Mouse (Mus musculus): ENCODE measurements at regions not wholly inside any gene's neighbourhood (a gene's known extent, or its start where the extent isn't known, plus 50 kb on each side); places are given as distances from the start of the nearest gene placed in this dataset.
A peak's percentile ranks its signal among the peaks of the same experiment; 100 is the strongest.

GRCm38 (mm10) chr4:131372517-131372916 lies 428.3 kb downstream of the Matn1 start:
- WGBS: 88% methylated on average over 16 of the region's 16 CpGs
- H3K27me3 ChIP-seq (ENCODE audit: insufficient read depth, low read length): no peaks in the 10 kb centered on the region; the same call in 1 of the 2 replicates
- H3K36me3 ChIP-seq (ENCODE audit: insufficient read depth): no peaks in the 10 kb centered on the region
- no peak overlapping the region for H3K4me2 ChIP-seq (ENCODE audit: low read depth)
- ATAC-seq: no peak
- no peak for DNase-seq
- H3K9me3 ChIP-seq (ENCODE audit: low read length): no peaks in the 10 kb centered on the region
- H3K4me1 ChIP-seq (ENCODE audit: insufficient read depth): no peaks in the 10 kb centered on the region
- H3K9ac ChIP-seq: no peak overlapping the region
- no peak overlapping the region for H3K27ac ChIP-seq (ENCODE audit: low read depth, low read length)
- no peak for TF ChIP-seq CTCF (IDR thresholded peaks at IDR 0.05; ENCODE audit: low read depth)
- H3K4me3 ChIP-seq (ENCODE audit: low read depth, low read length): no peak overlapping the region

DNA sequence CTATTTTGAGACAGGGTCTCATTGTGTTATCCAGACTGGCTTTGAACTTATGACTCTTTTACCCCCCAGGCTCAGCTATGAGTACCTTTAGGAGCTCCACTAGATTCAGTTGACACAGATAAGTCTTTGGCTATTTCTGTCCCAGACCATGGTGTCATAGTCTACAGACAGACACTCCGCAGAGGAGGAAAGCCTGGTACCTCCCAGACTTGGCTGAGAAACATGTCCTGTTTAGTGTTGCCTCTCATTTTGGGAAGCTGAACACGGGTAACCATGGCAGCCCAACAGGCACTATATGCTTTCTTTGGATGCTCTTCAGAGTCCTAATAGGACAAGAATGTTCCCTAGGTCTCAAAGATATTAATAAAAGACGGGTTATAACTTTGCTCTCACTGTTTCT lies 429.0 kb downstream of the Matn1 start:
- TF ChIP-seq CTCF (IDR thresholded peaks at IDR 0.05; ENCODE audit: low read depth): no peak
- no peak overlapping the region for H3K9ac ChIP-seq
- H3K27me3 ChIP-seq (ENCODE audit: insufficient read depth, low read length): no peaks in the 10 kb centered on the region; the same call in 1 of the 2 replicates
- H3K4me3 ChIP-seq (ENCODE audit: low read depth, low read length): no peak overlapping the region
- no peak overlapping the region for H3K4me2 ChIP-seq (ENCODE audit: low read depth)
- H3K4me1 ChIP-seq (ENCODE audit: insufficient read depth): no peaks in the 10 kb centered on the region
- DNase-seq: no peak
- H3K27ac ChIP-seq (ENCODE audit: low read depth, low read length): no peak overlapping the region
- H3K36me3 ChIP-seq (ENCODE audit: insufficient read depth): no peaks in the 10 kb centered on the region
- H3K9me3 ChIP-seq (ENCODE audit: low read length): no peaks in the 10 kb centered on the region
- WGBS: 77% methylated on average over 3 of the region's 3 CpGs
- no peak for ATAC-seq

DNA sequence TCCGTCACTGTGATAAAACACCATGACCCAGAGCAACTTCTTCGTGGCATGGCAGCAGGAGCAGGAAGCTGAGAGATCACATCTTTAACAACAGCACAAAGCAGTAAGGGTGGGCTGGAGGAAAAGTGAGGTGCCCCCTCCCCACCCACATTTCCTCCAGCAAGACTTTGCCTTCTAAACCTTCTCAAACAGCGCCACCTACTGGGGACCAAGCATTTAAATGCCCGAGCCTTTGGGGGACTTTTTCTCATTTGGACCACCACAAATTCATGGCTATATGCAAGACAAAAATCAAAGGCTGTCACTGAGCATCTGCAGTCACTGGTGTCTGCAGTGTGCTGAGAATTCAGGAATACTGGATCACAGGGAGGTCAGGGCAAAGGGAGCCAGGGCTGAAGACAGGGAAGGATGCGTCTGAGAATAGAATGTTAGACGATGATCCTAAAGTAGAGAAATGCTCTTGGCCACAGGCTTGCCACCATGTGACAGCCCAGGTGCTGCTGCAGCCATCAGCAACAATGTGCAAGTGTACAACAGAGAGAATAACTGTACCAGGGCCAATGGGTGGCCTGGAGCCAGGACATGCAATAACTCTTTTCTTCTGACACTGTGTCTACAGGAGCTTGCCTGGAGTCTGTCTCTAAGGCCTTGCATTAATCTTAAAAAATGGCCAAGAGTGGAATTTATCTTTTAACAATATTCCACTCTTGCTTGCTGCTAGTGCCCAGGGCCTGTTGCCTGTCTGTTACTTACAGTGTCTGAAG lies 430.5 kb downstream of the Matn1 start:
- no peaks in the 10 kb centered on the region for H3K36me3 ChIP-seq (ENCODE audit: insufficient read depth)
- no peaks in the 10 kb centered on the region for H3K9me3 ChIP-seq (ENCODE audit: low read length)
- no peaks in the 10 kb centered on the region; the same call in 1 of the 2 replicates for H3K27me3 ChIP-seq (ENCODE audit: insufficient read depth, low read length)
- no peaks in the 10 kb centered on the region for H3K4me1 ChIP-seq (ENCODE audit: insufficient read depth)
- no peak overlapping the region for H3K4me3 ChIP-seq (ENCODE audit: low read depth, low read length)
- no peak for ATAC-seq
- H3K27ac ChIP-seq (ENCODE audit: low read depth, low read length): no peak overlapping the region
- DNase-seq: peak; percentile 45
- H3K4me2 ChIP-seq (ENCODE audit: low read depth): no peak overlapping the region
- peak; percentile 51 for TF ChIP-seq CTCF (IDR thresholded peaks at IDR 0.05; ENCODE audit: low read depth)
- H3K9ac ChIP-seq: no peak overlapping the region
- WGBS: 91% methylated on average over 6 of the region's 6 CpGs

DNA sequence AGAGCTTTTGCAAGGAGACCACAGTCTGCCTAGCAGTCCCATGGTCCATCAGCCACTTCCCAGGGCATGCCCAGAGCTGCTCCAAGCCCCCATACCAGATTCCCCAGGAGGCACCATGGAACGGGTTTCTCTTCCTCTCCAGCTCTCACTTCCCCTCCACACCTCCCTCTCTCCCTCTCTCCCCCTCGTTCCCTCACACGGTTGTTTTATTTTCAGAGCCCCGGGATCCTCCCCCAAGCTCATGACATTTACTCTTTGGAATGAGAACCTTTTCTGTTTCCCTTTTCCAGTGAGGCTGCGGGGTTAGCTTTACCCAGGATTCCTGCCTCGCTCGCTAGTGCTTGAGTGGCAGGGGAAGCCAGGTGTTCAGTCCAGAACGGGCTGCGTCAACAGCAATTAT lies 436.9 kb downstream of the Matn1 start:
- H3K27ac ChIP-seq (ENCODE audit: low read depth, low read length): no peak overlapping the region
- H3K9ac ChIP-seq: no peak overlapping the region
- TF ChIP-seq CTCF (IDR thresholded peaks at IDR 0.05; ENCODE audit: low read depth): no peak
- H3K4me1 ChIP-seq (ENCODE audit: insufficient read depth): no peaks in the 10 kb centered on the region
- WGBS: 44% methylated on average over 9 of the region's 9 CpGs
- DNase-seq (no peak), ATAC-seq (no peak)
- H3K4me2 ChIP-seq (ENCODE audit: low read depth): no peak overlapping the region
- H3K27me3 ChIP-seq (ENCODE audit: insufficient read depth, low read length): no peaks in the 10 kb centered on the region
- no peak overlapping the region for H3K4me3 ChIP-seq (ENCODE audit: low read depth, low read length)
- no peaks in the 10 kb centered on the region for H3K9me3 ChIP-seq (ENCODE audit: low read length)
- H3K36me3 ChIP-seq (ENCODE audit: insufficient read depth): no peaks in the 10 kb centered on the region

GRCm38 (mm10) chr4:131381529-131381928 lies 437.3 kb downstream of the Matn1 start:
- Histone ChIP-seq H3K4me3 (ENCODE audit: low read depth, low read length) (no peak overlapping the region), H3K4me2 (ENCODE audit: low read depth) (no peak overlapping the region), H3K9me3 (ENCODE audit: low read length) (no peaks in the 10 kb centered on the region), H3K9ac (no peak overlapping the region), H3K36me3 (ENCODE audit: insufficient read depth) (no peaks in the 10 kb centered on the region), H3K4me1 (ENCODE audit: insufficient read depth) (no peaks in the 10 kb centered on the region), H3K27ac (ENCODE audit: low read depth, low read length) (no peak overlapping the region), H3K27me3 (ENCODE audit: insufficient read depth, low read length) (no peaks in the 10 kb centered on the region)
- no peak for TF ChIP-seq CTCF (IDR thresholded peaks at IDR 0.05; ENCODE audit: low read depth)
- ATAC-seq (peak; percentile 14; the same call in 1 of the 2 replicates), DNase-seq (no peak)
- 79% methylated on average over 7 of the region's 7 CpGs for WGBS

- no peak for ATAC-seq
- no peak for TF ChIP-seq CTCF (IDR thresholded peaks at IDR 0.05; ENCODE audit: low read depth)
- Histone ChIP-seq H3K9ac (no peak overlapping the region), H3K9me3 (ENCODE audit: low read length) (no peaks in the 10 kb centered on the region), H3K36me3 (ENCODE audit: insufficient read depth) (no peaks in the 10 kb centered on the region), H3K4me3 (ENCODE audit: low read depth, low read length) (no peak overlapping the region), H3K4me1 (ENCODE audit: insufficient read depth) (no peaks in the 10 kb centered on the region), H3K27me3 (ENCODE audit: insufficient read depth, low read length) (no peaks in the 10 kb centered on the region), H3K27ac (ENCODE audit: low read depth, low read length) (no peak overlapping the region), H3K4me2 (ENCODE audit: low read depth) (no peak overlapping the region)
- WGBS: 69% methylated on average over 5 of the region's 5 CpGs
- DNase-seq: no peak
Measured at GRCm38 (mm10) chr4:131383862-131384261, 439.7 kb downstream of the Matn1 start.

- Histone ChIP-seq H3K27ac (ENCODE audit: low read depth, low read length) (no peak overlapping the region), H3K4me2 (ENCODE audit: low read depth) (no peak overlapping the region), H3K9me3 (ENCODE audit: low read length) (no peaks in the 10 kb centered on the region), H3K4me3 (ENCODE audit: low read depth, low read length) (no peak overlapping the region), H3K27me3 (ENCODE audit: insufficient read depth, low read length) (no peaks in the 10 kb centered on the region), H3K4me1 (ENCODE audit: insufficient read depth) (no peaks in the 10 kb centered on the region), H3K9ac (no peak overlapping the region), H3K36me3 (ENCODE audit: insufficient read depth) (no peaks in the 10 kb centered on the region)
- ATAC-seq (no peak), DNase-seq (no peak)
- WGBS: 78% methylated on average over 10 of the region's 10 CpGs
- no peak for TF ChIP-seq CTCF (IDR thresholded peaks at IDR 0.05; ENCODE audit: low read depth)
Measured at GRCm38 (mm10) chr4:131386961-131387360, 442.8 kb downstream of the Matn1 start.

Measured in forebrain, postnatal 0 days (tissue).